In genomic region chr9:107669480-107669945, GRCm38 (mm10) we compare ENCODE assay signal across 10 mouse cellular contexts. TPM values are rescaled to one million over a fixed set of nuclear protein-coding genes. Genes with fewer than 3 reads are reported as not detected.
DNase-seq lines count a peak whose midpoint lies in the region; ATAC-seq and TF ChIP-seq lines count a peak whose summit lies in the region.
"Had no signal": no experiment of that assay in that cellular context is flagged by ENCODE, and none has a peak within 500 bp of the region (broad histone marks: within the 10 kb centered on the region; RNA-seq: fewer than 3 reads in every experiment).

Gene Slc38a3, minus strand, starts transcription at chr9:107669530.

- H3K9ac ChIP-seq in heart, embryonic 16.5 days (ENCODE audit: low read length): 0 out of 2 replicates have a peak within 1 kb of the TSS, but pooled peaks have one; percentile 20
- no peak within 1 kb of the TSS for H3K9ac ChIP-seq in neural tube, embryonic 15.5 days (replicated peaks)

- no peak within 1 kb of the TSS for H3K27ac ChIP-seq in spleen, adult 2 months (ENCODE audit: insufficient read depth, low read length)
- no peak within 1 kb of the TSS for H3K27ac ChIP-seq in heart, embryonic 16.5 days (ENCODE audit: low read length)
- H3K27ac ChIP-seq in neural tube, embryonic 15.5 days (replicated peaks): no peak within 1 kb of the TSS

- H3K27me3 ChIP-seq in spleen, adult 2 months (ENCODE audit: control insufficient read depth, insufficient read depth, low read length): peaks cover 15% of the 10 kb centered on the region
- H3K27me3 ChIP-seq in heart, embryonic 16.5 days (ENCODE audit: control insufficient read depth, insufficient read depth, low read length): peaks cover 17% of the 10 kb centered on the region
- peaks cover 28% of the 10 kb centered on the region for H3K27me3 ChIP-seq in neural tube, embryonic 15.5 days (replicated peaks)

- no peaks in the 10 kb centered on the region for H3K36me3 ChIP-seq in spleen, adult 2 months (ENCODE audit: control insufficient read depth, insufficient read depth, low read length)
- no peaks in the 10 kb centered on the region for H3K36me3 ChIP-seq in heart, embryonic 16.5 days (ENCODE audit: control insufficient read depth, insufficient read depth)
- no peaks in the 10 kb centered on the region for H3K36me3 ChIP-seq in neural tube, embryonic 15.5 days

- no peak for DNase-seq in spleen, adult 2 months (ENCODE audit: low read depth in 1 of 2, low spot score in 2 of 2)
- DNase-seq in spleen, postnatal 10 days (ENCODE audit: low spot score in 2 of 2): no peak
- DNase-seq in layer of hippocampus, postnatal 14 days (ENCODE audit: low spot score in 2 of 2): no peak
- DNase-seq in cerebellum, postnatal 4 days (ENCODE audit: low spot score in 2 of 2): no peak
- DNase-seq in cerebellum, postnatal 36 days: no peak
- no peak for DNase-seq in testis, postnatal 10 days (ENCODE audit: low spot score)

- H3K4me1 ChIP-seq in spleen, adult 2 months (ENCODE audit: control insufficient read depth, insufficient read depth, insufficient read length): no peaks in the 10 kb centered on the region; the same call in 1 of the 2 replicates
- peaks cover 22% of the 10 kb centered on the region for H3K4me1 ChIP-seq in heart, embryonic 16.5 days (ENCODE audit: control insufficient read depth, insufficient read depth, low read length)
- H3K4me1 ChIP-seq in neural tube, embryonic 15.5 days: peaks cover 26% of the 10 kb centered on the region

- 87% methylated on average over 9 of the region's 9 CpGs for WGBS in spleen, adult 2 months
- 86% methylated on average over 9 of the region's 9 CpGs for WGBS in heart, embryonic 16.5 days
- WGBS in neural tube, embryonic 15.5 days: 88% methylated on average over 9 of the region's 9 CpGs

- no peak within 1 kb of the TSS for H3K4me3 ChIP-seq in spleen, adult 2 months (ENCODE audit: extremely low read depth, insufficient read depth, insufficient read length)
- no peak within 1 kb of the TSS for H3K4me3 ChIP-seq in heart, embryonic 16.5 days (ENCODE audit: low read length)
- H3K4me3 ChIP-seq in neural tube, embryonic 15.5 days (replicated peaks): no peak within 1 kb of the TSS
- H3K4me3 ChIP-seq: erythroblast, embryonic 14.5 days; megakaryocyte, embryonic 14.5 days had no signal

- no peaks in the 10 kb centered on the region for H3K9me3 ChIP-seq in heart, embryonic 16.5 days (replicated peaks; ENCODE audit: control insufficient read depth, low read length)
- no peaks in the 10 kb centered on the region for H3K9me3 ChIP-seq in neural tube, embryonic 15.5 days (replicated peaks)

- no peak for TF ChIP-seq POLR2A in spleen, adult 2 months (IDR thresholded peaks at IDR 0.05; ENCODE audit: low read depth, low read length)

- no peak within 1 kb of the TSS for H3K4me2 ChIP-seq in heart, embryonic 16.5 days (ENCODE audit: low read depth, low read length)
- H3K4me2 ChIP-seq in neural tube, embryonic 15.5 days: no peak within 1 kb of the TSS

- no peak for TF ChIP-seq CTCF in spleen, adult 2 months (IDR thresholded peaks at IDR 0.05; ENCODE audit: extremely low read depth, insufficient read depth, insufficient read length, insufficient replicate concordance)

- ATAC-seq in heart, embryonic 16.5 days (replicated peaks; ENCODE audit: extremely low read depth, insufficient read depth, low FRiP score): no peak
- ATAC-seq in neural tube, embryonic 15.5 days (ENCODE audit: low FRiP score): no peak

RNA-seq across cellular contexts. Expression of gene Slc38a3, which starts in this region (rescaled TPM):
- 10.6 and 13.9 TPM in 2 replicates for polyA plus RNA-seq in spleen, adult 2 months (2012; rRNA removed)
- polyA plus RNA-seq in heart, embryonic 16.5 days (2015; fragmentation: Nextera tagmentation; extraction: Ambion mirVana): 3.3 and 3.9 TPM in 2 replicates
- total RNA-seq in layer of hippocampus, postnatal 14 days (2021): 10 to 100 TPM; 83.3 to 98.4 TPM
- 35.1 and 35.4 TPM in 2 replicates for polyA plus RNA-seq in neural tube, embryonic 15.5 days (2015; fragmentation: Nextera tagmentation; extraction: Ambion mirVana)
